Mouse (Mus musculus) brain, embryonic 14.5 days (tissue): ENCODE measurements at regions not wholly inside any gene's neighbourhood (a gene's known extent, or its start where the extent isn't known, plus 50 kb on each side); places are given as distances from the start of the nearest gene placed in this dataset.

Experiments
- DNase-seq: peaks from one replicate; pipeline ENCODE4 v3.0.0-alpha.2; 2011; ENCODE audit warnings: low read depth
- CTCF ChIP-seq: fragments of 200-500 bp; IDR thresholded peaks from 2 replicates; pipeline ENCODE4 v1.5.1; 2012; ENCODE audit warnings: inconsistent platforms, mild to moderate bottlenecking, moderate library complexity, borderline replicate concordance; ENCODE audit not compliant: insufficient read depth, insufficient read length; ENCODE audit errors: extremely low read depth
- POLR2A ChIP-seq: fragments of 200-500 bp; IDR thresholded peaks from 2 replicates; pipeline ENCODE4 v1.6.1; 2012; ENCODE audit warnings: mild to moderate bottlenecking, inconsistent platforms, borderline replicate concordance; ENCODE audit not compliant: poor library complexity, insufficient read depth, insufficient read length, severe bottlenecking; ENCODE audit errors: extremely low read depth

DNA sequence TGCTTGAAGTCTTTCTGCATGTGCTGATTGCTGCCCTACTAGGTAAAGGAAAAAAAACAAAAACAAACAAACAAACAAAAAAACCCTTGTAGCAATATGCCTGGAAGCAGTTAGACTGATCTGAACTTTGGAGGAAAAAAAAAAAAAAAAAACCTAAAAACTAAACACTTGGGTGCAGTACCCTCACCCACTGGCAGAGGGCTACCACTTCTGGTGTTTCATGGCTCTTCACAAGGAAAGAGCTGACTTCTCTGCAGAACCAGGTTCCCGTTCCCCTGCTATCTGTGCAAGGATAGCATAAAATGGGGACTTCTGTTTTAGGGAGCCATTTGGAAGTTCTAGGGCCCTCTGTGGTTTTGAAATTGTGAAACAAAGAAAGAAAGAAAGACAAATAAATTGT lies 52.2 kb upstream of the Otud4 start:
- DNase-seq = peak; percentile 67
- TF ChIP-seq CTCF (peak; percentile 62; the same call in 1 of the 2 replicates), POLR2A (no peak)

DNA sequence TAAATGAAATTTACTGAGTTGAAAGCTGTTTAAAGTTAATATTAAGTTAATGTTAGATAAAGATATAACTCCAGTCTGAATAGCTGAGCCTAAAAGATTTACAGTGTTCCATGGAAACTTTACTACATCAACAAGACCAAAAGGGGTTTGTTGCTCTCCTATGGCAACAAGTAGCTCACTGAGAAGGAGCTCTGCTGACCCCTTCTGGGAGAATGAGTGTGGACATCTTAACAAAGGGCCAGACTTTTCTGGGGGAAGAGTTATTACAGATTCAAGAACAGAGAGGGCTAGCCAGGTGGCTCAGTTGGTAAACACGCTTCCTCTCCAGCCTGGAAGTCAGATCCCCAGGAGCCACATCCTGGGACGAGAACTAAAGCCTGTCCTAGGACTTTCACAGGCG lies 54.5 kb upstream of the Otud4 start:
- TF ChIP-seq CTCF = peak; percentile 69; the same call in 1 of the 2 replicates
- TF ChIP-seq POLR2A = no peak
- DNase-seq = peak; percentile 84

DNA sequence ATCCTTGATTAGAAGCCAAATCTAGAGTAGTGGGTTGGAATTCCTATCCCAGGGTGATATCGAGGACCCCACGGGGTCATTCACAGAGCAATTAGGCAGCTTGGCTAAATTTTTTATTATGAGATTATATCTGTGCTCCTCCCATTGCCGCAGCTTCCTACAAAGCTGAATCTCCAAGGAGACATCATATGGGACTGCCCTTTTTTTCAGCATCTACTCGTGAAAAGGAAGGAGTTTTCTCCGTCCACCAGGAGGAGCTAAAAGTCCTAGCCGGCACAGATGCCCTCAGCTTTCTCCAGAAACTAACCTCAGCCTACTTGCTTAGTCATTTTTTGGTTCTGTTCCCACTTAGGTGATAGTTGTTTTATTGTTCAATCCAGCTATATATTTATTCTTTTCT lies 56.1 kb upstream of the Otud4 start:
- DNase-seq = peak; percentile 6

DNA sequence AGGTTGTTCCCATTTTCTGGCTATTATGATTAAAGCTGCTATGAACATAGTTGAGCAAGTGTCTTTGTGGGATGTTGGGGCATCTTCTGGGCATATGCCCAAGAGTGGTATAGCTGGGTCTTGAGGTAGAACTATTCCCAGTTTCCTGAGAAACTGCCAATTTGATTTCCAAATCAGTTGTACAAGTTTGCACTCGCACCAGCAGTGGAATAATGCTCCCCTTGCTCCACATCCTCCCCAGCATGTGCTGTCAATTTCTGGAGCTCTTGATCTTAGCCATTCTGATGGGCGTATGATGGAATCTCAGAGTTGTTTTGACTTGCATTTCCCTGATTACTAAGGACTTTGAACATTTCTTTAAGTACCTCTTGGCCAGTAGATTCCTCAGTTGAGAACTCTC lies 57.2 kb upstream of the Otud4 start:
- TF ChIP-seq POLR2A (no peak), CTCF (no peak)
- DNase-seq = no peak

More for the DNA sequence above, 56.1 kb upstream of the Otud4 start:
- TF ChIP-seq CTCF (peak; percentile 31; the same call in 1 of the 2 replicates), POLR2A (no peak)

DNA sequence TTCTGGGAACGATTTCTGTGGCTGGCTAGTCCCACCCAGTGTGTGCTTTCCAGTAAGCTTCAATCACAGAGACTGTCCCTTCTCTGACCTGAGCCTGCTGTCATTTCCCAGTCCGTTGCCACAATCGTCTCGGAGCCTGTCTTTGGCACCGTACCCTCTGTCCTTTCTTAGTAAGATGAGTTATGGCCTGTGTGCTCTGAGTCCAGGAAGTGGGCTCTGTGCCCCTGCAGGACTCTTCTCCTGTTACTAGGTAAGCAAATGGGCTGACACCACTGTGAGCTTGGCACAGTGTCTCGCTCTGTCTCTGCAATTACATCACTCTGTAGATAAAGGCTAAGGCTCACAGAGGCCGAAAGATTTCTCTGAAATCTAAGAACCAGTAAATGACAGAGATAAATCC lies 63.3 kb upstream of the Otud4 start:
- no peak for DNase-seq
- TF ChIP-seq POLR2A (no peak), CTCF (no peak)

DNA sequence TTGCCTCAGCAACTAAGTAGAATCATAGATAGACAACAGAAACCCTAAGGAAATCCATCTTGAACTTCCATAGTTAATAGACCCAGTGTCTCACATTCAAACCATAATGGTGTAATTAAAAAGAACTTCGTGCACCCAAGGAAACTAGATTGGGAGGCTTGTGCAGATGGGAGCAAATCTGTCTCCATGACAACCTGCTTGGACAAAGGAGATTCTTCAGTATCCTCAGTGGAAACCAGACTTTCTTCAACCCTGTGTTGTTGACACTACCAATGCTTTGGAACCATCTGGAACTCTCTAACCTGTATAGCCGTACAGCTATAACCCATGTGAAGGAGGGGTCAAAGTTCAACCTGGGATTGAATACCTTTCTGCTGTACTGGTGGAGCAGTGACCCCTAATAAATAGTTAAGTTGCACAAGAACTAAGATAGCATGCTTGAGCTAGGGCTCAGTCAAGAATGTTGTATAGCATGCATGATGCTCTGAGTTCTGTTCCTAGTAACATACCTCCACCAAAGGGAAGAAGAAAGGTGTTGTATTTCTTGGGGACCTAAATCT lies 64.2 kb upstream of the Otud4 start:
- DNase-seq = no peak
- TF ChIP-seq CTCF = no peak

DNA sequence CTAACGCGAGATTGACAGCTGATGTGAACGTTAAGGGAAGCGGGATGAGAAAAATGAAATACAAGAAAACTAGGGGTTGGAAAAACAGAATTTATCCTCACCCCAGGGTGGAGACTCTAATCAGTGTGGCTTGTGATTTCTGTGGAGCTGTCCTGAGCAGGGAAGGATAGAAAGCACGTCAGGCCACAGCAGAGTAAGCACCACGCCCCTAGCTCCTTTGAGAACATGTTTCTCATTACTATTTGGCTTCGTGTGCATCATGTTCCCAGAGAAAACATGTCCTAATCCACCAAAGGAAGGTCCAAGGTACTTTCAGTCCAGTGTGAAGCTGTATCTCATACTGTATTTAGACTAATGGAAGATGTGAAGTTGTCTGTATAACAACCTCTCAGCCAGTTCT lies 65.9 kb upstream of the Otud4 start:
- no peak for TF ChIP-seq POLR2A
- TF ChIP-seq CTCF = no peak
- no peak for DNase-seq

DNA sequence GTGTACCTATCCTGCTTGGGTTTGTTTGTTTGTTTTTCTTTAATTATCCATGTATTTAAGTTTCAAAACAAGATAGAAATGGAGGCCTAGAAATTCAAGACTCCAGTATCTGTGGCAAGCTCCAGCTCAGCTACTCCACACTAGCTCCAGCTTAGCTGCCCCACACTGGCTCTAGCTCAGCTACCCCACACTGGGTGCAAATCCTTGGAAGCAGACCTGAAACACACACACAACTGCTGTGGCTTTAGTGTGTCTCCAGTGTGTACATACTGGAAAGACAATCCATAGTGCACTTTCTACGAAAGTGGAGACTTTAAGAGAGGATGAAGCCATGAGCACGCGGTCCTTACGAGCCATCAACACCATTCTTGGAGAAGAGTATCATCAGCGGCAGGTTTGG lies 66.9 kb upstream of the Otud4 start:
- DNase-seq = no peak
- no peak for TF ChIP-seq POLR2A
- no peak for TF ChIP-seq CTCF

DNA sequence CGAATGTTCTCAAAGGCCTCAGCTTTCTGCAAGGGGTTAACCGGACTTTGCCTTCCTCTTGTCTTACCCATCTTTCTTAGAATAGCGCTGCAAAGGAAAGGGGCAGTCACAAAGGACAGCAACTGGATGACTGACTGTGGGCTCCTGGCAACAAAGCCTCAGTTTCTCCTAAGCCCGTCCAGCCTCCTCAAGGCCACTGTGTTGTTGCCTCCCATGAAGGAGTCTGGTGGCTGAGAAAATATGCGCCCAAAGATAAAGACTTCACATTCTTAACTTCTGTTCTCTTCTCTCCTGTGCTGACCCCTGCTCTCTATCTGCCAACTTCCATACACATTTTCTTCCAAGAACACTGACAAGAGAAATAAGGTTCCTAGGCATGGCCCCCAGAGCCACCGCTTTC lies 76.3 kb upstream of the Otud4 start:
- TF ChIP-seq POLR2A (no peak), CTCF (no peak)
- no peak for DNase-seq

DNA sequence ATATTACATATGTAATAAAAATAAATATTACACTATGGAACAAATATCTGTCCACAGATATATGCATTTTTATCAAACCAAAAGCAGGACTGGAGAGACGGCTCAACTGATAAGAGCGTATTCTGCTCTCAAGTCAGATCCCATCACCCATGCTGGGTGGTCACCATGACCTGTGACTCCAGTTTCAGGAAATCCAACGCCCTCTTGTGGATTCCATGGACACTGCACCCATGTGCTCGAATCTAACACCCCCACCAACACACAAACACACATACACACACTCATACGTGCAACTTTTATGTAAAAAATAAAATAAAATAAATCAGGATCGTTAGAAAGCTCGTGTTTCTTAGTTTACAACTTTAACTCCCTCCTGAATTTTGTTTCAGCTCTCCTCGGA lies 76.7 kb upstream of the Otud4 start:
- DNase-seq = peak; percentile 9
- peak; percentile 39; the same call in 1 of the 2 replicates for TF ChIP-seq CTCF
- no peak for TF ChIP-seq POLR2A

DNA sequence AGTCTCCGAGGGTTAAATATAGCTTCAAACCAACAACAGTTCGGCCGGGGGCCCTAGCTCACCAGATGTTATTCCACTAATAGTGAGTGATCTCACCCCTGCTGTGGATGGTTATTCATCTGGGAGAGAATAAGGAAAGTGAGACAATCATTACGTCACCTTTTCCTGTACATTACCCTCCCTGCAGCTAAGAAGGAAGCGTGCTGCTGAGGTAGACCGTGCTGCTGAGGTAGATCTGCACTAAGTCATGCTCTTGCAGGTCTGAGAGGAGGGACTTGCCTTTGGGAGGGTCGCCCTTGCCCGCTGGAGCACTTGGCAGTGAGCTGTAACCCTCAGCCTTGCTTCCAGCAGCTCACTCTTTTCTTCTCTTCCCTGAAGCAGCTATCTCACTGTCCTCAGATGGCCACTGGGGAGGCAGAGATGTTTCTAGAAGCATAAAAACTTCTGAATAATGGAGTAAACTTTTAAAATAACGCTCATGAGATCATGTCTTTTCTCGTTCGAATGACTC lies 77.3 kb upstream of the Otud4 start:
- TF ChIP-seq CTCF = no peak
- no peak for TF ChIP-seq POLR2A

DNA sequence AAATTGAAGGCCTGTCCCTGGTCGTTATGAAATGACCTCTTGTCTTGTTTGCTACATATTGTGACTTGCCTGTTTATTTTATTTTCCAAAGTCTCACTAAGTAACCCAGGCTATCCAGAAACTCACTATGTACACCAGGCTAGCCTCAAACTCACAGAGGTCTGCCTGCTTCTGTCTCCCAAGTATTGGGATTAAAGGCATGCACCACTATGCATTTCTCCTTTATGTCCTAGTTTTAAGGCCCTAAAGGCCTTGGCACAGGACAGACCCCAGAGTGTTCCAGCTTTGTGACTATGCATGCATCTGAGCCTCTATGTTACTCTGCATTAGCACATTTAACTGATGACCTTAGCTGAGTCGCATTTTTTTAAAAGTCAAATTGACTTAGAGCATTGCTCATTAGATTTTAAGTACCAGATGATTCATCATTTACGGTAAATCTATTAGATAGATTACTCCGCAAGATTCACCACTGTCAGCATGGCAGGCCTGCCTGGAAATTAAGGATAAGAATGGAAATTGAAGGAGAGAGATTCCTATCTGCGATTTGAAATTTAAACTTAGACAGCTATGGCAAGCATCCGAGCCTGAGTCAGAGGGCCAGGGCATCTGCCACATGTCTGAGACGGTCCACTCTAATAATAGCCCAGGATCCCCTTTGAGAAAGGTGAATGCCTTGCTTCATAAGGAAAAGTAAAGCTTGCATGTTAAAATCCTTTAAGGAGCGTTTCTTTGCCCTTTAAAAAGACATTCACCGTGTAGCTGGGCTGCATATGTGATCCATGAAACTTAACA lies 78.0 kb upstream of the Otud4 start:
- no peak for DNase-seq
- no peak for TF ChIP-seq CTCF
- TF ChIP-seq POLR2A = no peak

More for the DNA sequence above, 77.3 kb upstream of the Otud4 start:
- peak; percentile 52 for DNase-seq
